Mouse (Mus musculus) small intestine, adult 2 months (tissue): ENCODE data around the gene Dr1.
"Not testable (repeated sequence)": the region's sequence is repeated elsewhere in the genome, so short reads cannot be mapped to it uniquely, and the experiment has no call there.

ENCODE experiments used
- CTCF ChIP-seq: fragments of 200-500 bp; IDR thresholded peaks from 2 replicates; pipeline ENCODE4 v1.5.1; 2012; ENCODE audit warnings: low read depth, mild to moderate bottlenecking, control low read depth, inconsistent platforms, low read length, moderate library complexity, mixed read lengths; ENCODE audit not compliant: insufficient replicate concordance, insufficient read length; ENCODE audit errors: extremely low read depth
- POLR2A ChIP-seq: fragments of 200-500 bp; IDR thresholded peaks from 2 replicates; pipeline ENCODE4 v1.6.1; 2012; ENCODE audit warnings: low read depth, mild to moderate bottlenecking, control low read depth, inconsistent platforms, low read length, moderate library complexity

DNA sequence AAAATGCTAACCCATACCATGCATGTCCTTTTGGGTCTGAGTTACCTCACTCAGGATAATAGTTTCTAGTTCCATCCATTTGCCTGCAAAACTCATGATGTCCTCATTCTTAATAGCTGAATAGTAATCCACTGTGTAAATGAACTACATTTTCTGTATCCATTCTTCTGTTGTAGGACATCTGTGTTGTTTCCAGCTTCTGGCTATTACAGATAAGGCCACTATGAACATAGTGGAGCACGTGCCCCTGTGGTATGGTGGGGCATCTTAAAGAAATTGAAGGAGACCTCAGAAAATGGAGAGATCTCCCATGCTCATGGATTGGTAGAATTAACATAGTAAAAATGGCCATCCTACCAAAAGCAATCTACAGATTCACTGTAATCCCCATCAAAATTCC is 4.9 kb upstream of the Dr1 start:
- not testable (repeated sequence) for TF ChIP-seq POLR2A, CTCF
